Mouse (Mus musculus) lung, postnatal 0 days (tissue): ENCODE results near the gene Thy1.

ENCODE experiments used
- CTCF ChIP-seq: IDR thresholded peaks from 2 replicates; pipeline ENCODE4 v1.5.1; 2016; ENCODE audit warnings: antibody characterized with exemption, mild to moderate bottlenecking
- EP300 ChIP-seq: IDR thresholded peaks from 2 replicates; pipeline ENCODE4 v1.6.1; 2016; ENCODE audit warnings: antibody characterized with exemption, mild to moderate bottlenecking, control low read depth

DNA sequence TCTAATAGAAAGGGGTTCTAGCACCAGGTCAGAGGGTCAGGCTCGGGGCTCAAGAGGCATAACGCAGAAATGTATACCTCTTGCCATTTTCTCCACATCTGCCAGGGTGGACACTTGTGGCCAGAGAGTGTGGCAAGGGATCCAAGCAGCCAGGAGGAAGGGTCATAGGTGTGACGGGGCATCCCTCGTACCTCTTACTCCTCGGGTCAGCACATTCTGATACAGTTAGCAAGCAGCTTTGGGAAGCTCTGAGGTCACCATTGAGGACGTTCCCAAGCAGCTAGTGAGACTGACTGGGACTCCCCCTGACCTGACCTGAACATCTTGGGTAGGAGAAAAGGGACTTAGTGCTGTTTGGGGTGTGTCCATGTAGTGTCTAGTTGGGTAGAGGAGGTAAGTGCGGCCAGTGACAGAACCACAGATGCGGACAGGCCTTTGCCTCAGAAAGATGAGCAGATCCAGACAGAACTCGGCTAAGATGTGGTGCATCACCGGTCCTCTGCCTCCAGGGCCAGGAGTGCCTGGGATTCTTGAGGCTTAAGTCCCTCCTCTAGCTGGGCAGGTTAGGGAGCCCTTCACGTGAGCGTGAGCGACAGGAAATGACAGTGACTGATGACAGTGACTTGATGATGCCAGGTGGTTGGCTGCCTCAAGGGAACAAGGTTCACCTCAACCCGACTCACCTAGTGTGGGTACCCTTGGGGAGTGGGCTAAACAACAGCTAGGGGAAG lies 27.1 kb downstream of the Thy1 start:
- TF ChIP-seq EP300 = no peak
- no peak for TF ChIP-seq CTCF
